Mouse (Mus musculus) kidney, embryonic 14.5 days (tissue): ENCODE measurements around the gene Tmem38b. TPM values are rescaled to one million over a fixed set of nuclear protein-coding genes. Genes with fewer than 3 reads are reported as not detected.

ENCODE experiments used
- ATAC-seq: fragments of 200-750 bp; cut with Nextera tagmentation; 2 replicates; pipeline ENCODE4 v1.8.0; 2017; ENCODE audit warnings: moderate number of reproducible peaks, mild to moderate bottlenecking, moderate TSS enrichment, moderate library complexity; ENCODE audit not compliant: low FRiP score, low TSS enrichment
- H3K27ac ChIP-seq: fragments of 300-500 bp; sonication (generic); 2 replicates; pipeline ENCODE4 v1.5.1; 2014; ENCODE audit warnings: low read depth, mild to moderate bottlenecking, low read length, moderate library complexity, mixed read lengths
- H3K27me3 ChIP-seq: fragments of 300-500 bp; sonication (generic); 2 replicates; pipeline ENCODE4 v1.6.1; 2014; ENCODE audit warnings: mild to moderate bottlenecking, low read length; ENCODE audit not compliant: control insufficient read depth, insufficient read depth
- H3K36me3 ChIP-seq: fragments of 300-500 bp; sonication (generic); 2 replicates; pipeline ENCODE4 v1.6.1; 2014; ENCODE audit warnings: low read length, mixed read lengths; ENCODE audit not compliant: control insufficient read depth, insufficient read depth
- H3K4me1 ChIP-seq: fragments of 300-500 bp; sonication (generic); 2 replicates; pipeline ENCODE4 v1.6.1; 2014; ENCODE audit warnings: low read length, mixed read lengths; ENCODE audit not compliant: control insufficient read depth, insufficient read depth
- H3K4me2 ChIP-seq: fragments of 300-500 bp; sonication (generic); replicated peaks from 2 replicates; pipeline ENCODE4 v1.6.1; 2014; ENCODE audit warnings: low read depth, mild to moderate bottlenecking, low read length
- H3K4me3 ChIP-seq: fragments of 300-500 bp; sonication (generic); 2 replicates; pipeline ENCODE4 v1.5.1; 2014; ENCODE audit warnings: mild to moderate bottlenecking, low read length
- H3K9ac ChIP-seq: fragments of 300-500 bp; sonication (generic); 2 replicates; pipeline ENCODE4 v1.6.1; 2014; ENCODE audit warnings: low read depth, mild to moderate bottlenecking, low read length, moderate library complexity
- H3K9me3 ChIP-seq: fragments of 300-500 bp; sonication (generic); 2 replicates; pipeline ENCODE4 v1.6.1; 2016; ENCODE audit warnings: low read length; ENCODE audit not compliant: control insufficient read depth
- WGBS: fragments of 180-500 bp; shearing (Covaris S2); extraction: QIAGEN DNeasy Blood & Tissue Kit; methylation state at CpG from one replicate; pipeline ENCODE4 v1.1.7; 2014; 5-methylcytosine and 5-hydroxymethylcytosine counted together
- polyA plus RNA-seq: library from polyadenylated mRNA; unstranded; fragments of >200 nt; fragmentation: Nextera tagmentation; extraction: Ambion mirVana; gene quantifications from 2 replicates; pipeline ENCODE4 v1.2.1, GENCODE M21; 2014

Gene Tmem38b
- polyA plus RNA-seq, 1 experiment from 2014 or later: 6.2 TPM

GRCm38 (mm10) chr4:53826641-53827248 is 900 bp downstream of the Tmem38b start:
- H3K4me1 ChIP-seq: no peaks in the 10 kb centered on the region
- peak overlapping the region; percentile 72; the same call in 1 of the 2 replicates for H3K9ac ChIP-seq
- 16% methylated on average over 11 of the region's 11 CpGs for WGBS
- H3K4me2 ChIP-seq: peak overlapping the region; percentile 81
- H3K27me3 ChIP-seq: no peaks in the 10 kb centered on the region
- H3K9me3 ChIP-seq: no peaks in the 10 kb centered on the region
- H3K36me3 ChIP-seq: no peaks in the 10 kb centered on the region
- ATAC-seq: no peak
- peak overlapping the region; percentile 85 for H3K4me3 ChIP-seq
- H3K27ac ChIP-seq: no peak overlapping the region

DNA sequence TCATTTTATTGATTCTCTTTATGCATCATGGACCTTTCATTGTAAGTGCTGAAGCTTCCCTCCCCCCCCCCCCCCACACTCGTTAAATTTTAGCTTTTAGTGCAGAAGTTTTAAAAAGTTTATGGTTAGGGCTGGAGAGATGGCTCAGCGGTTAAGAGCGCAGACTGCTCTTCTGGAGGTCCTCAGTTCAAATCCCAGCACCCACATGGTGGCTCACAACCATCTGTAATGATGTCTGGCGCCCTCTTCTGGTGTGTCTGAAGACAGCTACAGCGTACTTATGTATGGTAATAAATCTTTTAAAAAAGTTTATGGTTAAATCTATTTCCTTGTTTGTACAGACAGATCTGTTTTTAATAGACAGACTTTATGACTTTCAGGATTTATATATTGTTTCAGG is 2.0 kb downstream of the Tmem38b start:
- 77% methylated on average over 5 of the region's 5 CpGs for WGBS
- H3K27ac ChIP-seq: no peak overlapping the region
- H3K4me1 ChIP-seq: no peaks in the 10 kb centered on the region
- H3K4me2 ChIP-seq: no peak overlapping the region
- H3K9ac ChIP-seq: no peak overlapping the region
- ATAC-seq: no peak
- no peaks in the 10 kb centered on the region for H3K27me3 ChIP-seq
- H3K4me3 ChIP-seq: no peak overlapping the region
- no peaks in the 10 kb centered on the region for H3K36me3 ChIP-seq
- no peaks in the 10 kb centered on the region for H3K9me3 ChIP-seq

DNA sequence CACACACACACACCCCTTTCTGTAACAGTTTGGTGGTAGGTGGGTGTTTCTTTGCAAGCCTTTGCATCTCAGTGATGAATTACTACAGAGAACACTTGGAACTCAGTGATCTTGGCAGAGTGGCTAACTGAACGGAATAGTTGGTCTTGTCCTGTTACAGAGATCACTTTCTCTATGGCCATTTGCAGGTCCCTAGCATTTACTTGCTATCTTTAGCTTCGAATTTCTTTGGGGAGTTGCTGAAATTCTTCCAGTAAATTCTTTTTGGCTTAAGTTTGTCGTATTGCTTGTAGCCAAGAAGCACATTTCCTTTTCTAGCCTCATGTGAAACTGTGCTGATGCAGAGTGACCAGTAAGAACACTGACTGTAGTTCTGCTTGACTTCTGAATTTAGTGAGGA is 3.1 kb downstream of the Tmem38b start:
- Histone ChIP-seq H3K36me3 (no peaks in the 10 kb centered on the region), H3K4me1 (no peaks in the 10 kb centered on the region), H3K27ac (no peak overlapping the region), H3K9ac (no peak overlapping the region), H3K4me3 (no peak overlapping the region), H3K4me2 (no peak overlapping the region), H3K27me3 (no peaks in the 10 kb centered on the region), H3K9me3 (no peaks in the 10 kb centered on the region)
- WGBS: 87% methylated on average over 3 of the region's 3 CpGs
- ATAC-seq: no peak

GRCm38 (mm10) chr4:53830016-53830415 is 4.2 kb downstream of the Tmem38b start:
- WGBS: 89% methylated on average over 4 of the region's 4 CpGs

DNA sequence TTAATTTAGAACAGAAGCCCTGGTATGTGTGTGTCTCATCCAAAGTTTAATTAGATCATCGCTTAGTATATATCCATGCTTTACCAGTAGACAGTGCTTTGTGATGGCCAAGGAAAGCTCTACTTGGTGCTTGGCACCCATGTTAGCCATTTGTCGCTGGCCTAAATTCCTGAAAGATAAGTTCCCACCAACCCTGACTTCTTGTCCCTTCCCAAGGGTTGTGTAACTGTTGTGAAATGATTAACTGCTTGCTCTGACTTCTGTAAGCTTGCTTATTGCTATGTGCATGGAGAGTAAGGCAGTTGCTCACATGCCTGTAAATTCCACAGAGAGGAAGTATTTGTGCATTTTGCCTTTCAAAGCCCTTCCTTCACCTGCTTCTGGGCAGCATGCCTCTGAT is 4.7 kb downstream of the Tmem38b start:
- H3K27me3 ChIP-seq: no peaks in the 10 kb centered on the region
- no peak for ATAC-seq
- H3K4me3 ChIP-seq: no peak overlapping the region
- no peak overlapping the region for H3K9ac ChIP-seq
- H3K27ac ChIP-seq: no peak overlapping the region
- WGBS: 88% methylated on average over 2 of the region's 2 CpGs
- H3K4me2 ChIP-seq: no peak overlapping the region
- H3K36me3 ChIP-seq: no peaks in the 10 kb centered on the region
- no peaks in the 10 kb centered on the region for H3K9me3 ChIP-seq
- H3K4me1 ChIP-seq: no peaks in the 10 kb centered on the region

More at GRCm38 (mm10) chr4:53830016-53830415, 4.2 kb downstream of the Tmem38b start:
- H3K4me3 ChIP-seq: no peak overlapping the region
- H3K36me3 ChIP-seq: no peaks in the 10 kb centered on the region
- no peaks in the 10 kb centered on the region for H3K27me3 ChIP-seq
- no peak overlapping the region for H3K9ac ChIP-seq
- no peak overlapping the region for H3K27ac ChIP-seq
- no peak overlapping the region for H3K4me2 ChIP-seq
- H3K9me3 ChIP-seq: no peaks in the 10 kb centered on the region
- H3K4me1 ChIP-seq: no peaks in the 10 kb centered on the region
- no peak for ATAC-seq

DNA sequence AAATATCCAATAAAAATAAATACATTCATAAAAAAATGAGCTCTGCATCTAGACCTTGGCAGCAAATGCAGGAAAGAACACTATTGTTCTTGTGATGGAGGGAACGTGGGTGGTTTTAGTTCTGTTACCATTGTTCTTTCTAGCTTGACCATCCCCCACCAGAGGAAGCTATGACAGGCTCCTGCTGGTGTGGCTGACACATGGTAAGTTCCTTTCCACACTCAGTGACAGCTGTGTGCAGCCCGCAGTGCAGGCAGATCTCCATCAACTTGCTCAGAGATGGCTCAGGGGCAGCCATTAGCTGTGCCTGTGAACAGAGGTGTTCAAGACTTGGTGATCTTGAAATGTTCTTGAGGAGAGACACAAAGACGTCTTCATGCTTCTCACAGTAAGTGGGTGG is 6.5 kb downstream of the Tmem38b start:
- H3K36me3 ChIP-seq: no peaks in the 10 kb centered on the region
- no peaks in the 10 kb centered on the region for H3K27me3 ChIP-seq
- no peak overlapping the region for H3K27ac ChIP-seq
- no peak for ATAC-seq
- WGBS: 59% methylated on average over 3 of the region's 3 CpGs
- H3K9ac ChIP-seq: no peak overlapping the region
- H3K9me3 ChIP-seq: no peaks in the 10 kb centered on the region
- no peak overlapping the region for H3K4me2 ChIP-seq
- H3K4me3 ChIP-seq: no peak overlapping the region
- no peaks in the 10 kb centered on the region for H3K4me1 ChIP-seq

DNA sequence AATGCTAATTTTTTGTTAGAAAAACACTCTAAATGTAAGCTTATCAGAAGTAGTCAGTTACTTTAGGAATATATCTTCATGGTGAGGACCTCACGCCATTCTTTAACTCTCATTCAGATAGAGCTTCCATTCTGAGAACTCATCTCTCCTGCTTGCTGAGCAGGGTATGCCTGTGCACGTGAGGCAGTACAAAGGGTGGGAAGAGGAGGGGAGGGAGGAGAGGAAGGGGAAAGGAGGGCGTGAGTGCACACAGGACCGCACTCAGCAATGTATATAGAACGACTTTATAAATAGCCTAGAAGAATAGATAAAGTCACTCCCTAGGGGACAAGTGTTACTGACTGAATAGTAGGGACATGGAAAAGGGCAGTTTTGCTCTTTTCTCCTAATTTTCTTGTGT is 11.1 kb downstream of the Tmem38b start:
- no peaks in the 10 kb centered on the region for H3K27me3 ChIP-seq
- WGBS: 43% methylated on average over 5 of the region's 5 CpGs

DNA sequence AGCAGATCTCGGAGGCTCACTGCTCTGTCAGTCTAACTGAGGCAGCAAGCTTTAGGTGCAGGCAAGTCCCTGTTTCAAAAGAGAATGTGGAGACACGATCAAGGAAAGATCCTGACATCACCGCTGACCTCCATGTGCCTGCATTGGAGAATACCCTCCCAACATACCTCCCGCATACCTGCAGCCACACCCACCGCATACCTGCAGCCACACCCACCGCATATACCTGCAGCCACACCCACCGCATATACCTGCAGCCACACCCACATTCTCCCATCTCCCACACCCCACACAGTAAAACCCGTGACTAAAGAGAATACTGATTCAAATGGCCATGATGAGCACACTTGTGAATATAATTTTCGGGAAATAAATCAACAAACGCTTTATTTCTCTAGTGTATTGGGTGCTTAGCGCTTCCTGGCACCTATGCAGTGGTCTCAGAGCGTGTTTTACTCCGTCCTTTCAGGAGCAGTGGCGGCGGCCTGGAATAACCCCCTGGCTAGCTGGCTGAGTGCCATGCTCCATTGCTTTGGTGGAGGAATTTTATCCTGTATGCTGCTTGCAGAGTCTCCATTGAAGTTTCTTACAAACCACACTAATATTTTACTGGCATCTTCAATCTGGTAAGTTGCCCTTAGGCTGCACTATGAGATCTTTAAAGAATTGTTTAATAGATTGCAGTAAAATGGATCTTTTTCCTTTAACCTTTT is 14.5 kb downstream of the Tmem38b start:
- Histone ChIP-seq H3K9ac (no peak overlapping the region), H3K4me1 (no peaks in the 10 kb centered on the region), H3K27ac (no peak overlapping the region), H3K4me3 (no peak overlapping the region), H3K27me3 (no peaks in the 10 kb centered on the region), H3K9me3 (no peaks in the 10 kb centered on the region), H3K36me3 (no peaks in the 10 kb centered on the region), H3K4me2 (no peak overlapping the region)
- 80% methylated on average over 15 of the region's 15 CpGs for WGBS
- no peak for ATAC-seq

More for the DNA sequence above, 11.1 kb downstream of the Tmem38b start:
- Histone ChIP-seq H3K9ac (no peak overlapping the region), H3K27ac (no peak overlapping the region), H3K4me3 (no peak overlapping the region), H3K9me3 (no peaks in the 10 kb centered on the region), H3K4me2 (no peak overlapping the region), H3K4me1 (no peaks in the 10 kb centered on the region), H3K36me3 (no peaks in the 10 kb centered on the region)
- ATAC-seq: no peak

DNA sequence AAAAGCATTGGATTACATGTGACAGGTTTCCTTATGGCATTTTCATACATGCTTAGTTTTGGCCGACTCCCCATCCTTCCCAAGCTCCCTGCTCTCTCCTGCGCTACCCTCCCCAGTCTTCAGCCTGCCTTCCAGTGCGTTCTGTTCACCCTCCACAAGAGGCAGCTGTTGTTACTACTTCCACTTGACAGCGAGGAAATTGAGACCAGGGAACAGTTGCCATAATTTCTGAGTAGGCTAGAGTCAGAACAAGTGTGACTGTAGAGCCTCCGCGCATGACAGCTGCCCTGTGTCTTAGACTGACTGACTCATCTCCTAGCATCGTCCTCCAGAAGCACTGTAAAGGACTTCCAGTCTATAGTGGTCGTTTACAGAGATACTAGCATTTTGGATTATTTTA is 17.7 kb downstream of the Tmem38b start:
- H3K9me3 ChIP-seq: no peaks in the 10 kb centered on the region
- H3K4me3 ChIP-seq: no peak overlapping the region
- no peak for ATAC-seq
- no peak overlapping the region for H3K9ac ChIP-seq
- 63% methylated on average over 8 of the region's 8 CpGs for WGBS
- H3K36me3 ChIP-seq: no peaks in the 10 kb centered on the region
- no peaks in the 10 kb centered on the region for H3K4me1 ChIP-seq
- H3K4me2 ChIP-seq: no peak overlapping the region
- no peaks in the 10 kb centered on the region for H3K27me3 ChIP-seq
- H3K27ac ChIP-seq: no peak overlapping the region
